Mouse (Mus musculus): ENCODE measurements around the gene Utp11.

- TF ChIP-seq CTCF (IDR thresholded peaks at IDR 0.05; ENCODE audit: insufficient read depth, low read depth, low read length) (no peak), POLR2A (IDR thresholded peaks at IDR 0.05; ENCODE audit: insufficient read depth, low read depth, low read length) (no peak)
These were observed 60.1 kb downstream of the Utp11 start for GRCm38 (mm10) chr4:124633281-124633680.
